Mouse (Mus musculus) urinary bladder, adult 2 months (tissue): Measurements from ENCODE around the gene Zfp1. TPM values are rescaled to one million over a fixed set of nuclear protein-coding genes. Genes with fewer than 3 reads are reported as not detected.
"Not testable (repeated sequence)": the region's sequence is repeated elsewhere in the genome, so short reads cannot be mapped to it uniquely, and the experiment has no call there.

Experiments used
- DNase-seq: peaks from one replicate; pipeline ENCODE4 v3.0.0; 2022; ENCODE audit warnings: low spot score
- polyA plus RNA-seq: library from polyadenylated mRNA; depleted of rRNA; stranded (reverse); fragments of >200 nt; gene quantifications from 2 replicates; pipeline ENCODE4 v1.2.3, GENCODE M21; 2012

Zfp1 gene
- polyA plus RNA-seq, 1 experiment: 15.6 TPM

DNA sequence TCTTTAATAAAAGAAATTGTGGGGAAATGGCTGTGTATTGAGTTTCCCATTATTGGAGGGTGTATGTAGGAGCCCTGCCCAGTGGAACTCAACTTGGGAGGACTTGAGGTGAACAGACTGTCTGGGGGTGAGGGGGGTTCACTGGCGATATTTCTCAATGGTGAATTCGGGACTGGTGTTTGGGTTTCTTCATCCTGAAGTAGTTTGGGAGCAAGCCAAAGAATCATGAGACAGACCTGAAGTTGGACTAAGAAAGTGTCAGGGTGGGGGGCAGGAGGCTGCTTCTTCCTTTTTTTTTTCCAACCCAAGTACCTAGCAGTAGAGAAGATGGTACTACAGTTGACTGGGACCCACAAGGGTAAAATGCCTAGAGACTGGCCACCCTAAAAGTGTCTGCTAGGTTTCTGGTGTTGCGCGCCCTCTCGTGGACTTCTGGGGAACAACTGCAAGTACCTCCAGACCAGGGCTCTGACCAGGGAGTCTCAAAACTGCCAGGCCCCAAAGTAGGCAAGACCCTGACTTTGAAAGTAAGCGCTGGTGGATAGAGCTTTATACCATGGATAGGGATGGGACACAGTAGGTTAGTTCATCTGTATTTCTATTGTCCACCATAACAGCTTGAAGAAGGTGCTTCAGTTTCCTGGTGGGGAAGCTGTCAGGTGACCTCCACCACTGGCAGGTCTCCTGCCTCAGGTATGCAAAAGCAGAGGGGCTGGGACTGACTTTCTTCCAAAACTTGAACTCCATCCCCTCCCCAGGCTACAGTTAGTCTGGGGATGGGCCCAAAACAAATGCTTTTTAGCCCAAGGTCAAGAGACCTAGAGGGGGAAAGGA is 17.3 kb upstream of the Zfp1 start:
- peak; percentile 59 for DNase-seq

- DNase-seq: no peak
These were observed 16.7 kb upstream of the Zfp1 start for GRCm38 (mm10) chr8:111626528-111626820.

GRCm38 (mm10) chr8:111626933-111627332 is 16.3 kb upstream of the Zfp1 start:
- no peak for DNase-seq

DNA sequence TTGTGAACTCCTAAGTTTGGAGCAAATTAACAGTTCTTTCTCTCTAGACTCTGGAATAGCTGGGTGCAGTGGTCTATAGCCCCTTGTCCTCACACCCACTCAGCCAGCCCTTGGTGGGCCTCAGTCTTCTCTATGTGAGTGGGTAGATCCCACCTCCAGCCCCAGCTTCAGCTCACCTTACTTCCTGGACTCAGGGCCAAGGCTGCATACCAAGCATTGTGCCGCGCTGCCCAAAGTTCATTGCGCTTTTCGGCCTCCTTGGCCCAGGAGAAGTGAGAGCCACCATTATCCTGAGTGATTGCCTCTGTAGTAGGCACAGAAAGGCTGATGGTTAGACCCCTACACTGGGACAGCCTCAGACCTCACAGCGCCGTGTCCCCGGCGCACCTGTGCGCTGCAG is 15.3 kb upstream of the Zfp1 start:
- DNase-seq: no peak

GRCm38 (mm10) chr8:111628401-111628800 is 14.8 kb upstream of the Zfp1 start:
- DNase-seq: no peak

GRCm38 (mm10) chr8:111628894-111629501 is 14.2 kb upstream of the Zfp1 start:
- DNase-seq: no peak

DNA sequence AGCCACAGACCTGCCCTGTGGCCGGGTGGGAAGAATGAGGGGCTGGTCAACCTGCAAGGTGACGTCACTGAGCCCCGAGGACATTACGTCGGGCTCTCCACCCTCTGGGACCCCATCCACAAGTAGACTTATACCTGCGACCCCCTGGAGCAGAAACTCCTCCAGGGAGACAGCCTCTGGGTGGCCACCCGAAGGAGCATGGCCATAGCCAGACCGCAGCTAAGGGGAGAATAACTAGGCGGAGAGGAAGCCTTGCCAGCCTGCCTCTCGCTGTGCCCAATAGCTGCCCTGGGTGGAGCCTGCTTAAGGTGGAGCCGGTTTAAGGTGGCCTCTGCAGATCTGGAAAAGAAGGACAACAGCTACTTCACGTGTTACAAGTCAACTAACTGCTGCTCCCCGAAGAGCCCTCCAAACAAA is 13.1 kb upstream of the Zfp1 start, which contains the start of gene Ldhd:
Ldhd (minus strand) TSS at position 270 of the 417 bp plus-strand sequence.
- peak; percentile 56 for DNase-seq

GRCm38 (mm10) chr8:111631589-111631988 is 11.6 kb upstream of the Zfp1 start:
- no peak for DNase-seq

DNA sequence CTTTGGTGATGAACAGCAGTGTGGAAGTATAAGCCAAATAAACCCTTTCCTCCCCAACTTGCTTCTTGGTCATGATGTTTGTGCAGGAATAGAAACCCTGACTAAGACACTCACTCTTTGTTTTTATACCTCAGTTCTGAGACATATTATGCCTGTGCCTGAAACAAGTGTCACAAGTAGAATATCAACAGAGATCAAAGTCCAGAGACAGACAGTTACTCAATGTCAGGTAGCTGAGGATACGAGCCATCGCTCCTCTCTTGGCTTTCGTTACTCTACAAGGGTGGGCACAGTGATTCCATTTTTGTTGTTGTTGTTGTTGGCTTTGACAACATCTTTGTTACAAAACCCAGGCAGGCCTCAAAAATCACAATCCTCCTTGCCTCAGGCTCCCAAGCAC is 10.2 kb upstream of the Zfp1 start:
- no peak for DNase-seq

GRCm38 (mm10) chr8:111638086-111638485 is 5.1 kb upstream of the Zfp1 start:
- no peak for DNase-seq

- no peak for DNase-seq
These were observed 2.1 kb upstream of the Zfp1 start for GRCm38 (mm10) chr8:111641064-111641463.

DNA sequence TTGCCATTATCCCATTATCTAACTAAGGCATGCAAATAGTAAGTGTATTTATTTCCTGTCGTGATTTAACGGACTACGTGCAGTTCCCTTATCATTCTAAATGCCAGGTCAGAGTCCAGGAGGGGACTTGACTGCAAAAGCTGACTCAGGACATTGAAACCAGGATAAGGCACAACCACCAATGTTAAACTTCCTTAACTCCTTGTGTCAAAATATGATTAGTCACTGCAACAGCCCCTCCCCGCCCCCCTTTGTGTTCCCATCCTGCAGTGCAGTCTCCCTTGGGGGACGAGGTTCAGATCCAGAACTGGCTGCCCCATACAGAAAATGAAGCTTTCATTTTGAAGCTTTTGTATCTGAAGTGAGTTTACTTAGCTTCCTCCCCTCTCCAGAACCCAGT is 705 bp upstream of the Zfp1 start:
- no peak for DNase-seq

- no peak for DNase-seq
These were observed 300 bp upstream of the Zfp1 start for GRCm38 (mm10) chr8:111642939-111643263.

DNA sequence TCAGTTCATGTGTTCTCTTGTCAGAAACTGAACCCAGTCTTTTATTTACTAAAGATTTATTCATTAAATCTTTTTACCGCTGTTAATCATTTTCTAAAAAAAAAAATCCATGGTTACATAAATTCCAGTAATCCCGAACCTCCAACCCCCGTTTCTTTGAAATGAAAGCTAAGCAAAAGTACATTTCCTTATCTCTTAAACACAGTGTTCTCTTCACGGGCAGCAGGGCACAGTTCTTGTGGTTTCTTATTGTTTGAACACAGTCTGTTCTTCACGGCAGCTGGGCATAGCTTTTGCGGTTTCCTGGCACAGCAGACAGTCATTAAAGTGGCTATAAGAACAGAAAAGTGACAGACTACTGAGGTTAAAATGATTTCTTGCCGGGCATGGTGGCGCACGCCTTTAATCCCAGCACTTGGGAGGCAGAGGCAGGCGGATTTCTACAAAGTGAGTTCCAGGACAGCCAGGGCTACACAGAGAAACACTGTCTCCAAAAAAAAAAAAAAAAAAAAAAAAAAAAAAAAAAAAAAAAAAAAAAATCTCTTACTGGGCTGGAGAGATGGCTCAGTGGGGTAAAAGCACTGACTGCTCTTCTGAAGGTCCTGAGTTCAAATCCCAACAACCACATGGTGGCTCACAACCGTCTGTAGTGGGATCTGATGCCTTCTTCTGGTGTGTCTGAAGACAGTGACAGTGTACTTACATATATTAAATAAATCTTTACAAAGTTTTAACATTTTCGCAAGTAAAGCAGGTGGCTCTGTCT is 1.3 kb downstream of the Zfp1 start:
- not testable (repeated sequence) for DNase-seq

- DNase-seq: no peak
These were observed 2.5 kb downstream of the Zfp1 start for GRCm38 (mm10) chr8:111645715-111646114.

GRCm38 (mm10) chr8:111648834-111649233 is 5.6 kb downstream of the Zfp1 start:
- no peak for DNase-seq

GRCm38 (mm10) chr8:111650651-111651050 is 7.5 kb downstream of the Zfp1 start:
- DNase-seq: no peak

- no peak for DNase-seq
These were observed 10.3 kb downstream of the Zfp1 start for GRCm38 (mm10) chr8:111653524-111653923.

- no peak for DNase-seq
These were observed 14.2 kb downstream of the Zfp1 start for GRCm38 (mm10) chr8:111657312-111657854.

- DNase-seq: no peak
These were observed 15.7 kb downstream of the Zfp1 start for GRCm38 (mm10) chr8:111658819-111659423.

- DNase-seq: peak; percentile 64
These were observed 19.3 kb downstream of the Zfp1 start for GRCm38 (mm10) chr8:111662473-111662872.

GRCm38 (mm10) chr8:111666751-111667150 is 23.6 kb downstream of the Zfp1 start:
- DNase-seq: no peak
